Mouse (Mus musculus): ENCODE results near the gene Apool.

Gene Apool

DNA sequence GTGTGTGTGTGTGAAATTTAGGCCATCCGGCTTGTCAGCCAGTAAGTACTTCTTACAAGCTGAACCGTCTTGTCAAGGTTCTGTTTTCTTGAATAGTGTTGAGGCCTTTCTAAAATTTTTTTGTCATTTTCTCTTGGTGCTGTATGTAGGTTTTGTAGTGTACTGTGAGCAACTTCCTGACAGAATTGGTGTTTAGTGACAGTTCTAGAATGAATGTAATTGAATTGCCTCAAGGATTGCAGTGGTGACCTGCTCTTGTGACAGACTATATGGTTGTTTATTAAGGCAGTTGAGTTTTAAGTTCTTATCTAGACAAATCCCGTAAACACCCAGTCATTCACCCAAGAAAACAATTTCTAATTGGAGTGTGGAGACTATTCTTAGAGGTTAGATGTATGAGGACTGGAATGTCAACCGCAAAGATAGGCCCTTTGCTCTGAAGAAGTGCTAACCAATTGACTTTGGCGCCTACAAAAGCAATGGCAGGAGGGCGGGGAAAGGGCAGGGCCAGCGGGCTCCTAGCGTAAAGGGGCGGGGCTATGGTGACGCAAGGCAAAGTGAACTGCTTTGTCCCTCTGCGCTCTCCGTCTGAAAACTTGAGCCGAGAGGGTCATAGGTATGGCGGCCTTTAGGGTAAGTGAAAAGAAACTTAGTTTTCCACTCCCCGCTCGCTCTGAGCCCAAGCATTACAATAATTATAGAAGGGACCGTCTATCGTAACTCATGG, at the start of gene Apool:
Gene Apool (plus strand): TSS at position 531 of the 727 bp plus-strand sequence.
- no peak for TF ChIP-seq GATA4 (IDR thresholded peaks at IDR 0.05; ENCODE audit: insufficient replicate concordance, low read length)

DNA sequence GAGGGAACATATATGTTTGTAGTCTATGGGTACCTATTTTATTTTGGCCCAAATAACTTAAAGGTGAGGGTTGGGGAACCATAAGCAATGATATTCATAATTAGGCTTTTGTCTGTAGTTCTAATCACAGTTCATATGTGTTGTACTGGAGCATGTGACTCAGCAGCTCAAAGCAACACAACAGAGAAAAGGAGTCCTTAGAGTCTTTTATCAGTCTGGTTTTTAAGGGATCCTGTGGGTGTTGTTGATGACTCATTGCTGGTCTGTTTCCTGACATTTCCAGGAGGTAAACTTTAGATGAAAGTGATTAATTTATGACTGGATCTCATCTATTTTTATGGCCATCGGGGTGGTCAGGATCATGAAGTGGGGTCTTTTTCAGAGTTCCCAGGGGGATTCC, 37.6 kb upstream of the Apool start:
- no peak for TF ChIP-seq GATA4 (IDR thresholded peaks at IDR 0.05; ENCODE audit: insufficient replicate concordance, low read length)

DNA sequence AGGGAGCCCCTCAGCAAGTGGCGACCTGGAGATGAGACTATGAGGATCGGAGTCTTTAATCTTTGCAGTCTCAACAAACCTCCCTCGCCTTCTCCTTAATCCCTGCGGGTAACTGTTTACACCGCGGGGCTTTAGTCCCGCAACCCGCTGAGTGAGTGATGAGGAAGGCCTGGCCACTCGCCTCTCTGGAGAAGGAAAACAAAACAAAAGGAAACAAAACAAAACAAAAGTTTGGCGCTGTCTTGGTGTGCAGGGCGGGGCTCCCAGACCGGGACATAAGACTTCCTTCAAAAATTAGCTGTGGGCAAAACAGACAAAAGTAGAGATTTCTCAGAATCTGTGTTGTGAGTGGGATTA, 375 bp downstream of the Apool start:
- no peak for TF ChIP-seq GATA4 (IDR thresholded peaks at IDR 0.05; ENCODE audit: insufficient replicate concordance, low read length)

DNA sequence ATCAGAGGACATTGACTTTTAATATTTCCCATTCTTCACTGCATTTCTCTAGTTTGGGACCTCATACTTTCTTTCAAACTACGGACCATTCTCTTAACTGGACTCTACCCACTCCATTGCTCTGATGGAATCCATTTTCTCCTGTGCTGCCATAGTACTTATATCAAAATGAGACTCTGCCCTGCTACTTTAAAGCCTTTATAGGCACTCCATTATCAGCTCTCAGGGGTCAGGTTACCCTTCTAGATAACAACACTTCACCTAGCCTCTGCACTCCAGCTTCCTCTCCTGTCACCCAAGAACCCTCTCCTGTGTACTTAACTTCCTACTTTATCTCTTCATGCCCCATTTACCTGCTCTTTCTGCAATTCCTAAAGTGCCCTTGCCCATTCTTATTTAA, 960 bp downstream of the Apool start:
- TF ChIP-seq GATA4 (IDR thresholded peaks at IDR 0.05; ENCODE audit: insufficient replicate concordance, low read length) = no peak

DNA sequence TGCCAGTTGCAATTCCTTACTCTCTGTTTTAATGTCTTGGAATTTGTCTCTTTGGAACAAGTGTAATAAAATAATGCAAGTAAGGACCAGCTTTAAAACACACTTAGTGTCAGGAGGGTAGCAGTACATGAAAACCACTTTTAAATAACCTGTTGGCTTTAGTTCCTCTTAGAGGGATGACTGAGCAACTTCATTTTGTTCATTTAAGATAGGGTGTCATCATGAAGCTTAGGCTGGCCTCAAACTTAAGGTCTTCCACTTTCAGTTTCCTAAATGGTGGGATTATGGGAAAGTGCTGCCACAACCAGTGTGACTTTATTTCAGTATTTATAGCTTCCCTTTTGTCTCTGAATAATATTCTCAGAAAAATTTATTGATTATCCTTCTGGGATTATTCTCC, 9.1 kb downstream of the Apool start:
- no peak for TF ChIP-seq GATA4 (IDR thresholded peaks at IDR 0.05; ENCODE audit: insufficient replicate concordance, low read length)

DNA sequence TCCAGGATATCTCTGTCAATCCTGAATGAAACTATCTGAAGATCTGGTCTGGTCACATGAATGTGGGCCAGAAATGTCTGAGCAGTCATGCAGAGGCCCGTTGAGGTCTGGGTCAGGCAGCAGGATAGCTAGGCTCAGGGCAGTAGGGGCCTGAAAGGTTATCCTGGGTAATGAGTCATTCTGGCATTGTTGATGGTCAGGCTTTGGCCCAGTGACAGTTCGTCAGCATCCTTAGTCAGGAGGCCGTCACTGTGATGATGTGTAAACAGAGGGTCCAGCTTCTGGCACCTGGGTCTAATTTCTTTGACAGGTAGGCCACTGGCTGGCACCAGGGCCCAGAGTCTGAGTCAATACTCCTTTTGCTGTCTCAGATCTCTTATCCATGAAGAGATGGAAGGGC, 28.4 kb downstream of the Apool start:
- no peak for TF ChIP-seq GATA4 (IDR thresholded peaks at IDR 0.05; ENCODE audit: insufficient replicate concordance, low read length)

DNA sequence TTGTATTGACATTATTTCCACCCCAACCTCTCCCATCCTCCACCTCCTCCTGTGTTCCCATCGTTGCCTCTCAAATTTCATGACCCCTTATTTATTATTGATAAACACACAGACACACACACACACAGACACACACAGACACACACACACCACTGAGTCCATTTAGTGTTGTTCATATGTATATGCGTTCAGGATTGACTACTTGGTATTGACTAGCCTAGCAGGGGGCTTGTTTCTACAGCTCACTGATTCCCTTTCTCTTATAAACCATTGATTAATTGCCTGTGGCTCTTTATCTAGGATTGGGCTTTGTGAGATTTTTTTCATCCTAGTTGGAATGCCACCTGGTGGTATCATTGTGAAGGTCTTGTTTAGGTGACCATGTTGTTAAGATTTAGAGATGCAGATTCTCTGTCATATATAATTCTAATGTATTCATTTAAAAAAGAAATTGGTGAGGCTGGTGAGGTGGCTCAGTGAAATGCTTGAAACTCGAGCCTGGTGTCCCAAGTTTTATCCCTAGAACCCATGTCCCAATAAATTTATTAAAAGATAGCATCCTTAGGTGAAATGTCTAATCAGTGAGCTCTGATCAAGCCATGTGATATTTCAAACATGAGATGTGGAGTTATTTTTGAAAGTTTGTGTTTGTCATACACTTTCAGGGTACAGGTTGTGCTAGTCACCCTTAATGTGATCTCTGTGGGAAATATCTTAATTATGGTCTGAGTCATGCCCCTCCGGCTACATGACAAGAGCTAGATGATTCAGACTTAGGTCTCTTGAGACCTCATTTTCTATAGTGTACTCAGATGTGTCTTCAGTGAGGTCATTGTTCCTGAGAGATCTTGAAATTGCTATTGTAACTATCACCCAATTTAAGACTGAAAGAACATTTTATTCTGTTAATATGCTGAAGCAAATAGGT, 36.6 kb downstream of the Apool start:
- TF ChIP-seq GATA4 (IDR thresholded peaks at IDR 0.05; ENCODE audit: insufficient replicate concordance, low read length) = no peak

DNA sequence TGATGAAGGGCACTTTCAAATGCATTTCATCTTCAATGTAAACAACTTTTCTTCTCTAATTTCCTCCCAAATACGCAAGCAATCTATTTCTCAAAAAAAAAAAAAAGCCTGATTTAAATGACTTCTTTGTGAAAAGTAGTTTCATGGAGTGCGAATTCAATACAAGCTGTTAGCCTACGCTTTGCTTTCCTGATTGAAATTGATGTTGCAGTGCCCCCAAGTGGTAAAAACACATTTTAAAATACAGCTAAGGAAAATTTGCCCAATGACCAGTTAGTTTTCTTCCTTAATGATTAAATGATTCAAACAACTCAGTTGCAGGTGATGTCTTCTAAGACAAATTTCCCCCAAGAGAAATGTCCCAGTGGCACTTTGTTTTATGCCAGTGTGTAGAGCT, 37.3 kb downstream of the Apool start:
- no peak for TF ChIP-seq GATA4 (IDR thresholded peaks at IDR 0.05; ENCODE audit: insufficient replicate concordance, low read length)

DNA sequence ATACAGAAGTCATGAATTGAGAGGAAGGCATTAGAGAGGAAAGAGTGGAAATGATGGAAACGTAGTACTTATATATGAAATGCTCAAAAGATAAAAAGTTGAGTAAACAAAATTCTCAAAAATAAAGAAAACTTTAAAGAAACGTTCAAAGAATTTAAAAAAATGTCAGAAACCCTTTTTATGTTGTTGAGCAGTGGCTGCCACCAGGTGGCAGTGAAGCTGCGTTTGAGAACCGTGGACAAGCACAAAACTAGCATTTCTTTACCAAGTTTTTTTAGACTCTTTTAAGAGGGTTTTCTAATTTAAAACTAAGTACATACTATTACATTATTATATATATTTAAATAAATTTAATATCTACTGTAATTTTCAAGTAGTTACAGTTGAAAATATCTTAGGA, 57.3 kb downstream of the Apool start:
- no peak for TF ChIP-seq GATA4 (IDR thresholded peaks at IDR 0.05; ENCODE audit: insufficient replicate concordance, low read length)

DNA sequence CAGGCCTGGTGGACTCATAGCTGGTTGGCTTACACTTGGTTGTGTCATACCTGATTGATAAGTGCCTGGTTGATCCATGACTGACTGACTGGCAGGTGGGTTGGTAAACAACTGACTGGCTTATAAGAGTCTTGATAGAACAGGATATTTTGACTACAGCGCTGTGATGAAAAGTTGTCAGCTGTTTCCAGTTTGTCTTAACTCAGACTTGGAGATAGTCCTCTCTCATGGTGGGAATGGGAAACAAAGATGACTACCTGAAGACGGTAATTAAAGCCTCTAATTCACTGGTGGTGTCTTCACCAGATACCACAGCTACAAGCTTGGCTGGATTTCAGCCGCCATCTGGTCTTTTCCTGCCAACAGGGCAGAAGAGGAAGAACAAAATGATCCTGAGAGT, 95.5 kb downstream of the Apool start, which contains the start of gene Satl1:
Gene Satl1 (minus strand): TSS at position 101 of the 400 bp plus-strand sequence.
- TF ChIP-seq GATA4 (IDR thresholded peaks at IDR 0.05; ENCODE audit: insufficient replicate concordance, low read length) = no peak

DNA sequence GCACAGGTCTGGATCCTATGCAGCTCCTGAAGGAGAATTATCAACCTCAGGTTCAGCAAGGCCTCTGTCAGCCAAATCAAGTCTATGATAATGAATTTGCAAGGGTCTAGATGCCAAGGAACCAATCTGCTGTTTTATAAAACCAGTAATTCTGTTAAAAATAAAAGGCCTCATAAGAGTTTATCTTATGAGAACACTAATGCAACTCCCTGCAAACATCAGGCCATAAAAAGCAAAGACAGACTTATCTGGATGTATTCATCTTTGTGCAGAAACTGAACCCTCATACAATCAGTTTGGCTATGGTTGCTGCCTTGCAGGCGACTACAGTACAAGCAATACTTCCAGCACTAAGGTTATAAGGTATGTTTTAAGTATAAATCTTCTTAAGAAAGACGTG, 101.2 kb downstream of the Apool start:
- no peak for TF ChIP-seq GATA4 (IDR thresholded peaks at IDR 0.05; ENCODE audit: insufficient replicate concordance, low read length)
